Mouse (Mus musculus): ENCODE data around the gene Glp1r. TPM values are rescaled to one million over a fixed set of nuclear protein-coding genes. Genes with fewer than 3 reads are reported as not detected.
A peak's percentile ranks its signal among the peaks of the same experiment; 100 is the strongest.

Glp1r gene
- polyA plus RNA-seq, 1 experiment from 2014 or later, result 0.13 TPM

DNA sequence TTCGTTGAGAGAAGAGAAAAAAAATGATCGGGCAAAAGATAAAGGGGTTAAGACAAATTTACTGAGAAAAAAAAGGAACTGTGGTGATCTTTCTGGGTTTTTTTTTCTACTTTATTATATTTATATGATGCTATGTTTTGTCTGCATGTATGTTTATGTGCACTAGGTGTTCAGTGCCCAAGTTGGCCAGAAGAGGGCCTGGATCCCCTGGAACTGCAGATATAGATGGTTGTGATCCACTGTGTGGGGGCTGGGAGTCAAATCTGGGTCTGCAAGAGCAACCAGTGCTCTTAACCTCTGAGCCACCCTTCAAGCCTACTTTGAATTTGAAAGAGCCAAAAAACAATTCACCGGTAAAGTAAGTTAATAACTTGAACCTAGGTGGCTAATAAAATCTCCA lies 21.2 kb upstream of the Glp1r start:
- Histone ChIP-seq H3K4me1 (replicated peaks) (peaks cover 21% of the 10 kb centered on the region), H3K4me3 (replicated peaks) (no peak overlapping the region), H3K9me3 (peaks cover 8% of the 10 kb centered on the region), H3K27ac (no peak overlapping the region), H3K4me2 (replicated peaks) (no peak overlapping the region), H3K9ac (replicated peaks) (no peak overlapping the region), H3K27me3 (no peaks in the 10 kb centered on the region), H3K36me3 (no peaks in the 10 kb centered on the region)
- no peak for ATAC-seq
- 82% methylated on average over 3 of the region's 3 CpGs for WGBS

DNA sequence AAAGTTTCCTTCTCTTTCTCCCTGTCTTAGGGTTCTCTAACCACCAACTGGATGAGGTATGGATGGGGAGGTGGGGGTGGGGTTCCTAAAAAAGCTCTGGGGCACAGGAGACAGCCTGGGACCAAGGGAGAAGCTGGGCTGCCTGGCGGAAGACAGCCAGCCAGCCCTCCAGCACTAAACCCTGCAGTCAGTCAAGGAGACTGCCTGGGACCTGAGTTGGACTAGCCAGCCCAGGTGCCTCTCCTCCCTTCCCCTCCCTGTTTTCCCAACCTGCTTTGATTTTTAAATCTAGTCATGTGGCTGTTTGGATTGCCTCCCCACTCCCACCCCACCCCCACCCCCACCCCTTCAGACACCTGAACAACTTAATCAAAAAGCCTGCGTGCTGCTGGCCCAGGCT lies 20.6 kb upstream of the Glp1r start:
- WGBS, result 49% methylated on average over 2 of the region's 2 CpGs
- H3K4me1 ChIP-seq (replicated peaks), result peaks cover 21% of the 10 kb centered on the region
- no peak overlapping the region for H3K9ac ChIP-seq (replicated peaks)
- no peak overlapping the region for H3K27ac ChIP-seq
- H3K36me3 ChIP-seq, result 0 out of 2 replicates have a peak, but pooled peaks cover 4% of the 10 kb centered on the region
- no peak for ATAC-seq
- peaks cover 9% of the 10 kb centered on the region for H3K9me3 ChIP-seq
- no peaks in the 10 kb centered on the region for H3K27me3 ChIP-seq
- no peak overlapping the region for H3K4me3 ChIP-seq (replicated peaks)
- no peak overlapping the region for H3K4me2 ChIP-seq (replicated peaks)

DNA sequence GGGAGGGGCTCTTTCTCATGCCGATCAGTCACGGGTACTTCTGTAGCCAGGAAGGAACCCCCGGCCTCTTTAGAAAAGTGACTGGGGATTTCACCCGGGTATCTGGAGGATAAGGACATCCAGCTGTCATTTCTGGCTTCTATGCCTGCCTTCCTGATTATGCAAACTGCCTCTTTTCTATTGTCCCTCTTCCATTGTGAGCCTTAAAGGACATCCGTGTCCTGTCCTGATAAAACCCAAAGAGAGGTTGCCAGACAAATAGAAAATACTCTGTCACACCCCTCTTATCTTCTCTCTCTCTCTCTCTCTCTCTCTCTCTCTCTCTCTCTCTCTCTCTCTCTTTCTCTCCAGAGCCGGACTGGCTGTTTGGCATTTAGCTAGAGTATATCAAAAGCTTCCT lies 19.4 kb upstream of the Glp1r start:
- under 1% methylated on average over 6 of the region's 6 CpGs for WGBS
- Histone ChIP-seq H3K4me1 (replicated peaks) (peaks cover 21% of the 10 kb centered on the region), H3K9me3 (peaks cover 9% of the 10 kb centered on the region), H3K9ac (replicated peaks) (no peak overlapping the region), H3K36me3 (0 out of 2 replicates have a peak, but pooled peaks cover 4% of the 10 kb centered on the region), H3K4me3 (replicated peaks) (no peak overlapping the region), H3K4me2 (replicated peaks) (peak overlapping the region; percentile 33), H3K27ac (peak overlapping the region; percentile 81), H3K27me3 (no peaks in the 10 kb centered on the region)
- peak; percentile 80 for ATAC-seq

DNA sequence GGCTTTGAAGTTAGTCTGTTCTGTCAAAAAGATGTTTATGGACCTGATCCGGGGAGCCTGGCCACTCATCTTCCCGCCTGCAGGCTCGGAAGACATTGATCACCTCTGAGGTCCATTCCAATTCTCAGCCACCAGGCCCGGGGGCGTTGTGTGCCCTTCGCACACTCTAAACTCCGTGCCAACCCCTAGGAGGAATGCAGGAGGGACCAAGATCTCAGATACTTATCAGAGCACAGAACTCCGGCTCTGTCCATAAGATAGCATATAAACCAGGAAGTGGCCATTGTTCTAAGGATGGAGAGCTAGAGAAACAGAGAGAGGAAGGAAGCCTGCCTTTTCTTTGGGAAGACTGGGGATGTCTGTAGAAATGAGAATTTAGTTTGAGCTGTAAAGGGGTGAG lies 18.1 kb upstream of the Glp1r start:
- no peak for ATAC-seq
- Histone ChIP-seq H3K4me2 (replicated peaks) (no peak overlapping the region), H3K27me3 (no peaks in the 10 kb centered on the region), H3K9me3 (peaks cover 9% of the 10 kb centered on the region), H3K4me3 (replicated peaks) (no peak overlapping the region), H3K9ac (replicated peaks) (no peak overlapping the region), H3K4me1 (replicated peaks) (peaks cover 21% of the 10 kb centered on the region), H3K27ac (no peak overlapping the region), H3K36me3 (0 out of 2 replicates have a peak, but pooled peaks cover 4% of the 10 kb centered on the region)
- WGBS, result 79% methylated on average over 8 of the region's 8 CpGs

DNA sequence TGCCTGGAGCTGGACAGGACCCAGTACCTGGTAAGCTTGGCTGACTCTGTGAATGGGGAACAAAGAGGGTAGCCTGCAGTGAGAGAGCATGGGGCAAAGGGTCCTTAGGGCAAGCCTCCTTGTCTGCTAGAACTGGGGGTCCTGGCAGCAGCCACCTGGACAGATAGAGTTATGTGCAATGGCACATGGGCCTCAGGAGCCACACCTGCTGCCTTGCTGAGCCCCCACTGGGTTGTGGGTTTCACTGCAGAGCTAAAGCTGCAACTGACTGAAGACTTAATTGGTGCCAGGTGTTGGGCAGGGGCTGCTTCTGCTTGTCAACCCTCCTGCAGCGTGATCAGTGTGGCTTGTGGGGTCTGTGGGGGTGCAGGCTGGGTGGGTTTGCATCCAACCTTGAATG lies 9.5 kb upstream of the Glp1r start:
- H3K36me3 ChIP-seq, result no peaks in the 10 kb centered on the region
- no peak overlapping the region for H3K4me3 ChIP-seq (replicated peaks)
- ATAC-seq, result no peak
- no peaks in the 10 kb centered on the region for H3K27me3 ChIP-seq
- H3K27ac ChIP-seq, result no peak overlapping the region
- no peaks in the 10 kb centered on the region for H3K9me3 ChIP-seq
- 42% methylated on average over 1 of the region's 1 CpGs for WGBS
- no peak overlapping the region for H3K4me2 ChIP-seq (replicated peaks)
- no peak overlapping the region for H3K9ac ChIP-seq (replicated peaks)
- no peaks in the 10 kb centered on the region for H3K4me1 ChIP-seq (replicated peaks)

DNA sequence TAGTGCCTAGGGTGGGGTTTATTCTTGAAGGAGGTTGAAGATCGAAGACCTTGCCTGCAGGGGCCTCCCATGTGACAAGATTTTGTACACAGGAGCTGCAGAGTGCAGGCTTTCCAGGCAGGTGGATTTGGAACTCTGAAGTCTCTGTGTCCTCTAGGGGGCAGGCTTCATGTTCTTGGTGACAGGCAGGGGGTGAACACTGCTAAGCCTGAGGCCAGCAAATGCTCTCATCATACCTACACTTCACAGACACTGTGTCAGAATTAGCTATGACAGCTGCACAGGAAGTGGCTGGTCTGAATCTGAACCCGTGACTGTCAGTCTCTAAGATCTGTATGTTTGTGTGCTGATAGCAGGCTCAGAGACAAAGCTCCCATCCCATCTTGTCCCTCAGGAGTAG lies 8.9 kb upstream of the Glp1r start:
- no peak overlapping the region for H3K4me3 ChIP-seq (replicated peaks)
- no peak overlapping the region for H3K27ac ChIP-seq
- 41% methylated on average over 2 of the region's 2 CpGs for WGBS
- no peaks in the 10 kb centered on the region for H3K4me1 ChIP-seq (replicated peaks)
- no peaks in the 10 kb centered on the region for H3K27me3 ChIP-seq
- ATAC-seq, result no peak
- H3K9ac ChIP-seq (replicated peaks), result no peak overlapping the region
- H3K36me3 ChIP-seq, result no peaks in the 10 kb centered on the region
- H3K4me2 ChIP-seq (replicated peaks), result no peak overlapping the region
- H3K9me3 ChIP-seq, result no peaks in the 10 kb centered on the region

DNA sequence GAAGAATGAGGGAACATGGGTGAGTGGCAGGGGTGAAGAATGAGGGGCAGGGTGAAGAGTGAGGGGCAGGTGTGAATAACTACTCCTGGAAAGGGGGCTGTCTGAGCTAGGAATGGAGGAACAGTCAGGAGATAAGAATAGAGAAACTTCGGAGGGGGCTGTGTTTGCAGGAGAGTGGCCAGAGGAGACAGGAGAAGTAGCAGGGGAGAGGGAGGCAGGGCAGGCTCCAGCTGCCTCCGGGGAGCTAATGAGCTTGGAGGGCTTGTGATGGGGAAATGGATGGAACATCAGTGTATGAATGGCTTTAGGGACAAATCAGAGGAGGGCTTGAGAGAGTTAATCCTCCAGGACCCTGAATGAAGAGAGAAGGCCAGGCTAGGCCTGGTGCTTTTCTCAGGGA lies 4.5 kb upstream of the Glp1r start:
- WGBS, result 22% methylated on average over 2 of the region's 2 CpGs
- Histone ChIP-seq H3K4me3 (replicated peaks) (no peak overlapping the region), H3K27ac (no peak overlapping the region)

DNA sequence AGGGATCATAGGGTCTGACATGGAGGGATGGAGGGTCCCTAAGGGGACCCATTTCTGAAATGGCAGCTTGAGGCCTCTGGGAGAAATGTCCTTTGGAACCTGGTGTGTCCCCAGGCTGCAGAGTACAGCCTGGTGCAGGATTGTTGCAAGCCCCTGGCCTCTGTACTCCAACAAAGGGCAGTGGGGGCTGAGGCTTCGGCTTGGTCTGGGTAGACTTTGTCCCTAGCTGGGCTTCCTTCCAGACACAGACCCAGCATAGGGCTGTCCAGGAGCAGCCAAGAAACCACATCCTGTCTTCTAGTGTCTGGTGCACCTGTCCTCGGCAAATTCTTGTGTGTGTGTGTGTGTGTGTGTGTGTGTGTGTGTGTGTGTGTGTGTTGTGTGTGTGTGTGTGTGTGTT lies 2.5 kb downstream of the Glp1r start:
- no peak for ATAC-seq
- Histone ChIP-seq H3K4me2 (replicated peaks) (no peak overlapping the region), H3K4me3 (replicated peaks) (no peak overlapping the region), H3K4me1 (replicated peaks) (peaks cover 10% of the 10 kb centered on the region), H3K9ac (replicated peaks) (no peak overlapping the region), H3K27ac (no peak overlapping the region), H3K27me3 (peaks cover 35% of the 10 kb centered on the region), H3K9me3 (no peaks in the 10 kb centered on the region), H3K36me3 (no peaks in the 10 kb centered on the region)
- WGBS, result 84% methylated on average over 2 of the region's 2 CpGs

More for the DNA sequence above, 4.5 kb upstream of the Glp1r start:
- Histone ChIP-seq H3K9me3 (no peaks in the 10 kb centered on the region), H3K27me3 (peaks cover 23% of the 10 kb centered on the region), H3K4me1 (replicated peaks) (peaks cover 10% of the 10 kb centered on the region), H3K36me3 (no peaks in the 10 kb centered on the region), H3K9ac (replicated peaks) (no peak overlapping the region), H3K4me2 (replicated peaks) (no peak overlapping the region)
- ATAC-seq, result no peak

DNA sequence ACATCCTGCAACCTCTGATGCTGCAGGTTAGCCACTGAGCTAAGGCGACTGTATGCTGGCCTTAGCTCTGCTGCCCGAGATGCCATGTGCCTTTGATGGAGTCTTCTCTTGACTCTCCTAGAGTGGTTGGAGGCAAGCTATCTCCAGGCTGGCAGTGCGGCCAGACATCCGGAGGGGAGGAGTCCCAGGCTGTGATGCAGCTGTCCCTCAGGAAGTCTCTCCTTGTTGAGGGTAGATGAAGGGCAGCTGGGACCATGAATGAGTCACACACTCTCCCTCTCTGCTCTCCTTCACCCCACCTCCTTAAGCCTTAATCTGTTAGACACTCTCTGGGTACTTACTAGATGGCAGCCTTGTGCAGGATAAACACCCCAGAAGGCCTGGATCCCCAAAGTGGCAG lies 6.0 kb downstream of the Glp1r start:
- Histone ChIP-seq H3K36me3 (no peaks in the 10 kb centered on the region), H3K4me2 (replicated peaks) (no peak overlapping the region), H3K4me3 (replicated peaks) (no peak overlapping the region), H3K4me1 (replicated peaks) (peaks cover 5% of the 10 kb centered on the region), H3K27ac (no peak overlapping the region), H3K9me3 (no peaks in the 10 kb centered on the region), H3K27me3 (peaks cover 7% of the 10 kb centered on the region), H3K9ac (replicated peaks) (no peak overlapping the region)
- 73% methylated on average over 4 of the region's 4 CpGs for whole genome bisulfite sequencing
- no peak for ATAC-seq

DNA sequence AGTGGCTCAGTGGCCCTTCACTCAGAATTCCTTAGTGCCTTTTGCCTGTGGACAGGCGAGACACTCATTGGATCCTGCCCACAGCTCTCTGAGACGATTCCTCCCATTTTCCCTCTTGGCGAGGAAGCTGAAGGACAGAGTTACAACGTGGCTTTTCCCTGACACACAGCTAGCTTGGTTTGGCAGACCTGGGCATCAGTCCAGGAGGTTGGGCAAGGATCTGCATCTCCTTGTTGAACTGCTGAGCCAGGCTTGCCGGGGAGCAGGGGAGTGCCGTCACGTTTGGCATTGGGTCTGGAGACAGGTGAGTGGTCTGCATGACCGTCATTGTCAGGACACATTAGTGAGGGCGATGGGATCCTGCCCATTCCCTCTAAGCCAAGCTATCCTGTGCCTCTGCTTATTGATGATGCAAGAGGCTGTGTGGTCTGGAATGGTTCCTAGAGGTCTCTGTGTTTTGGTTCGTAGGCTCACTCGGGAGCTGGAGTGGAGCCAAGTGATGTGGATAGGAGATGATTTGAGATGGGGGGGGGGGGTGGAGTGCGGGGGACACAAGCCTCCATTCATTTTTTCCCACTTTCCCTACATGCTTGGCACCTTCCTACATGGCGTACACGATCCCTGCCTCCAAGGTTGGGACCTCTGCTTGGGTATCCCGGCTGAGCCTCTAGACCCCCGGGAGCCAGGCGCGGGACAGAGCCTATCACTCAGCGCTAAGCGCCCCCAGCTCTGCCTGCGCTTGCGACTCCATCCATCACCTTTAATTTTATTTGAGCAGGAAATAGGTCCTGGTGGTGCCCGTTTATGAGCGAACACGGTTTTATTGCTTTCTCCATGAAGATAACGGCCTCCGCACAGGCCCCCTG lies 9.5 kb downstream of the Glp1r start:
- WGBS, result 84% methylated on average over 27 of the region's 27 CpGs

DNA sequence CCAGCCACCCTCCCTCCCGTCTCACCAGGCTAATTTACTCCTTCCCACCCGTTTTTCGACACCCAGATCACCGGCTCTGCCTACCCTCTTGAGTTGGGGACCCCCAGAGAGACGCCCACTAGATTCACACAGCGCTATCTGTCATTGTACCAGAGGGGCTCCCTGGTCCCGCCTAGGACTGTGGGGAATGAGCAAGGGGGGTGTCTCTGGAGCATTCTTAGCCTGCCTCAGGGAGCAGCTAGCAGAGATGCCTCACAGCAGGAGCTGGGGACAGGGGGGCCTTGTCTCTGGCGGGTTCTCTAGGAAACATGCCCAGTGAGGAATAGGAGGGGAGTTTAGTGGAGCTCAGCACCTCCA lies 10.1 kb downstream of the Glp1r start:
- H3K4me1 ChIP-seq (replicated peaks), result peaks cover 5% of the 10 kb centered on the region

More for the DNA sequence above, 9.5 kb downstream of the Glp1r start:
- H3K36me3 ChIP-seq, result no peaks in the 10 kb centered on the region
- no peak overlapping the region for H3K9ac ChIP-seq (replicated peaks)
- H3K9me3 ChIP-seq, result no peaks in the 10 kb centered on the region
- ATAC-seq, result no peak
- no peak overlapping the region for H3K27ac ChIP-seq
- H3K4me3 ChIP-seq (replicated peaks), result no peak overlapping the region
- H3K4me2 ChIP-seq (replicated peaks), result no peak overlapping the region
- peaks cover 5% of the 10 kb centered on the region for H3K4me1 ChIP-seq (replicated peaks)
- no peaks in the 10 kb centered on the region for H3K27me3 ChIP-seq

DNA sequence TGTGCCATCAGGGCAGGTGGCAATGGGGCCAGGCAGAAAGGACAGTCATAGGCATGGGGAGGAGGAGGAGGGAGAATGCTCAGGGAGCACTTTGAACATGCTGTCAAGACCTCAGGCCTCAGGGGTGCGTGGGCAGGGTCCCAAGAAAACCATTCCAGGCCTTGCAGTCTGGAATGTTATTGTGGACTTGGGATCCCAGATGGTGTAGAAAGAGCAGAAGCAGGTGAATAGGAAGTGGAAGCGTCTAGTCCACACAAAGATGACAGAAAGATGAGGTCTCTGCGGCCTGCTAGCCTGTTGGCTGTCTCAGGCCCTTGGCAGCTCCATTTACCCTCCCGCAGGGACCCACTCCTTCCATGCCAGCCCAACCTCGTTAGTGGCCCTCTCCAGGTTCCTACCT lies 10.9 kb downstream of the Glp1r start:
- H3K4me2 ChIP-seq (replicated peaks), result no peak overlapping the region
- H3K4me1 ChIP-seq (replicated peaks), result peaks cover 5% of the 10 kb centered on the region
- H3K9ac ChIP-seq (replicated peaks), result no peak overlapping the region
- 72% methylated on average over 5 of the region's 5 CpGs for WGBS
- no peak for ATAC-seq
- no peak overlapping the region for H3K27ac ChIP-seq
- no peaks in the 10 kb centered on the region for H3K27me3 ChIP-seq
- H3K4me3 ChIP-seq (replicated peaks), result no peak overlapping the region
- no peaks in the 10 kb centered on the region for H3K9me3 ChIP-seq
- H3K36me3 ChIP-seq, result no peaks in the 10 kb centered on the region

More for the DNA sequence above, 10.1 kb downstream of the Glp1r start:
- Histone ChIP-seq H3K9ac (replicated peaks) (no peak overlapping the region), H3K36me3 (no peaks in the 10 kb centered on the region), H3K4me3 (replicated peaks) (no peak overlapping the region), H3K27ac (no peak overlapping the region), H3K27me3 (no peaks in the 10 kb centered on the region), H3K9me3 (no peaks in the 10 kb centered on the region), H3K4me2 (replicated peaks) (no peak overlapping the region)
- WGBS, result 63% methylated on average over 8 of the region's 8 CpGs
- no peak for ATAC-seq

DNA sequence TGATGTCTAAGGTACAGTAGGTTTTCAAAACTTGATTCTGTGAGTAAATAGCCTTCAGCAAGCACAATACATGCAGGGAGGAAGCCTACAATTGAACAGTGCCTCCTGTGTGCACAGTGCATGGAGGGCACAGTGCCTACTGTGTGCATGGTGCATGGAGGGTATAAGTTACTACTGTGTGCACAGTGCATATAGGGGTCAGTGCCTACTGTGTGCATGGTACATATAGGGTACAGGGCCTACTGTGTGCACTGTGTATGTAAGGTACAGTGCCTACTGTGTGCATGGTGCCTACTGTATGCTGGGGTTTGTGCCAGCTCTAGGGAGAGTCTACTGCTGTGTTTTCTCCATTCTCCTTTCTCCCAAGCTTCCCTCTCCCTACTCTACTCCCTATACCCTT lies 12.6 kb downstream of the Glp1r start:
- Histone ChIP-seq H3K4me1 (replicated peaks) (peaks cover 5% of the 10 kb centered on the region), H3K27ac (no peak overlapping the region), H3K9ac (replicated peaks) (no peak overlapping the region), H3K4me2 (replicated peaks) (no peak overlapping the region), H3K27me3 (no peaks in the 10 kb centered on the region), H3K9me3 (no peaks in the 10 kb centered on the region), H3K36me3 (no peaks in the 10 kb centered on the region), H3K4me3 (replicated peaks) (no peak overlapping the region)
- no peak for ATAC-seq
